Comparison of ENCODE assay signal across 33 mouse cellular contexts in genomic region chr9:70037988-70038387, GRCm38 (mm10). TPM values are rescaled to one million over a fixed set of nuclear protein-coding genes. Genes with fewer than 3 reads are reported as not detected.
"Had no signal": no experiment of that assay in that cellular context is flagged by ENCODE, and none has a peak within 500 bp of the region (broad histone marks: within the 10 kb centered on the region; RNA-seq: fewer than 3 reads in every experiment).

Gene Gcnt3 (minus strand): TSS chr9:70038088.

- H3K9ac ChIP-seq: forebrain, postnatal 0 days; heart, embryonic 13.5 days; heart, embryonic 15.5 days; hindbrain, embryonic 13.5 days; hindbrain, embryonic 15.5 days; kidney, embryonic 15.5 days; limb, embryonic 12.5 days had no signal

- DNase-seq: forebrain, postnatal 0 days; gastrocnemius, postnatal 14 days; gastrocnemius, postnatal 36 days; heart, adult 11 months; heart, adult 2 months; heart, postnatal 14 days; heart, postnatal 36 days; kidney, adult 11 months; kidney, adult 2 months; kidney, adult 9 months; kidney, postnatal 14 days; kidney, postnatal 36 days; liver had no signal

- H3K36me3 ChIP-seq: heart, embryonic 13.5 days; heart, embryonic 15.5 days; hindbrain, embryonic 13.5 days; hindbrain, embryonic 15.5 days; kidney, embryonic 15.5 days; limb, embryonic 10.5 days; limb, embryonic 12.5 days had no signal

- ATAC-seq: forebrain, postnatal 0 days; hindbrain, postnatal 0 days had no signal

- H3K4me2 ChIP-seq: heart, embryonic 11.5 days; heart, embryonic 13.5 days; heart, embryonic 15.5 days; hindbrain, embryonic 13.5 days; hindbrain, embryonic 15.5 days; kidney, embryonic 15.5 days; limb, embryonic 12.5 days had no signal

- H3K4me1 ChIP-seq: heart, embryonic 15.5 days; hindbrain, embryonic 13.5 days; hindbrain, embryonic 15.5 days; limb, embryonic 10.5 days; limb, embryonic 12.5 days had no signal

- H3K9me3 ChIP-seq: heart, embryonic 13.5 days; heart, embryonic 15.5 days; hindbrain, embryonic 13.5 days; hindbrain, embryonic 15.5 days; kidney, embryonic 15.5 days; limb, embryonic 10.5 days; limb, embryonic 12.5 days had no signal

- H3K27ac ChIP-seq: heart, adult 2 months; heart, embryonic 13.5 days; heart, embryonic 15.5 days; hindbrain, embryonic 13.5 days; hindbrain, embryonic 15.5 days; hindbrain, postnatal 0 days; kidney, embryonic 15.5 days; kidney, postnatal 0 days; layer of hippocampus, adult 2 months; left cerebral cortex, adult 2 months; limb, embryonic 10.5 days; limb, embryonic 12.5 days had no signal

- H3K4me3 ChIP-seq: heart, adult 2 months; heart, embryonic 13.5 days; heart, embryonic 15.5 days; hindbrain, embryonic 13.5 days; hindbrain, embryonic 15.5 days; kidney, embryonic 15.5 days; layer of hippocampus, adult 2 months; left cerebral cortex, adult 2 months; limb, embryonic 10.5 days; limb, embryonic 12.5 days had no signal

- H3K27me3 ChIP-seq: heart, embryonic 15.5 days; hindbrain, embryonic 13.5 days; hindbrain, embryonic 15.5 days; kidney, embryonic 15.5 days; limb, embryonic 12.5 days had no signal

RNA-seq across cellular contexts. Expression of gene Gcnt3, which starts in this region (rescaled TPM):
- total RNA-seq: forebrain, postnatal 0 days; gastrocnemius, adult 18-20 months; gastrocnemius, adult 8-10 months; gastrocnemius, postnatal 14 days; gastrocnemius, postnatal 36 days; heart, adult 2 months; heart, postnatal 14 days; heart, postnatal 36 days; hematopoietic stem cell, adult 5-6 weeks; hindbrain, postnatal 0 days; layer of hippocampus, adult 2 months; layer of hippocampus, postnatal 10 days; layer of hippocampus, postnatal 25 days; left cerebral cortex, adult 2 months; left cerebral cortex, postnatal 14 days; left cerebral cortex, postnatal 36 days had no signal
- polyA plus RNA-seq: forebrain, postnatal 0 days; gonadal fat pad, adult 2 months; heart, adult 2 months; heart, embryonic 11.5 days; heart, embryonic 13.5 days; heart, embryonic 15.5 days; hindbrain, embryonic 13.5 days; hindbrain, embryonic 15.5 days; limb, embryonic 10.5 days; limb, embryonic 12.5 days had no signal
